Mouse (Mus musculus): ENCODE measurements at regions not wholly inside any gene's neighbourhood (a gene's known extent, or its start where the extent isn't known, plus 50 kb on each side); places are given as distances from the start of the nearest gene placed in this dataset.

GRCm38 (mm10) chr7:51216233-51216605 lies 294.6 kb upstream of the Ano5 start:
- WGBS = 66% methylated on average over 3 of the region's 3 CpGs
- no peaks in the 10 kb centered on the region for H3K4me1 ChIP-seq (ENCODE audit: control insufficient read depth, insufficient read depth, low read length)
- no peaks in the 10 kb centered on the region for H3K9me3 ChIP-seq (ENCODE audit: control insufficient read depth, low read length)
- no peak overlapping the region for H3K27ac ChIP-seq (ENCODE audit: low read depth, low read length)
- no peak overlapping the region for H3K4me3 ChIP-seq (ENCODE audit: low read depth, low read length)
- H3K4me2 ChIP-seq (ENCODE audit: low read depth, low read length) = no peak overlapping the region
- no peak for ATAC-seq (ENCODE audit: low read depth)
- H3K27me3 ChIP-seq (ENCODE audit: control insufficient read depth, insufficient read depth, low read length) = no peaks in the 10 kb centered on the region
- H3K9ac ChIP-seq (replicated peaks; ENCODE audit: low read depth, low read length) = no peak overlapping the region
- H3K36me3 ChIP-seq (ENCODE audit: control insufficient read depth, insufficient read depth, low read length) = no peaks in the 10 kb centered on the region

- no peaks in the 10 kb centered on the region for H3K36me3 ChIP-seq (ENCODE audit: control insufficient read depth, insufficient read depth, low read length)
- no peaks in the 10 kb centered on the region for H3K27me3 ChIP-seq (ENCODE audit: control insufficient read depth, insufficient read depth, low read length)
- no peak for ATAC-seq (ENCODE audit: low read depth)
- H3K27ac ChIP-seq (ENCODE audit: low read depth, low read length) = no peak overlapping the region
- no peak overlapping the region for H3K9ac ChIP-seq (replicated peaks; ENCODE audit: low read depth, low read length)
- no peaks in the 10 kb centered on the region for H3K9me3 ChIP-seq (ENCODE audit: control insufficient read depth, low read length)
- H3K4me1 ChIP-seq (ENCODE audit: control insufficient read depth, insufficient read depth, low read length) = no peaks in the 10 kb centered on the region
- WGBS = 81% methylated on average over 4 of the region's 4 CpGs
- H3K4me3 ChIP-seq (ENCODE audit: low read depth, low read length) = no peak overlapping the region
- H3K4me2 ChIP-seq (ENCODE audit: low read depth, low read length) = no peak overlapping the region
Measured at GRCm38 (mm10) chr7:51221351-51221750, 289.5 kb upstream of the Ano5 start.

GRCm38 (mm10) chr7:51221806-51222205 lies 289.0 kb upstream of the Ano5 start:
- Histone ChIP-seq H3K4me1 (ENCODE audit: control insufficient read depth, insufficient read depth, low read length) (no peaks in the 10 kb centered on the region), H3K9ac (replicated peaks; ENCODE audit: low read depth, low read length) (no peak overlapping the region), H3K4me3 (ENCODE audit: low read depth, low read length) (no peak overlapping the region), H3K27me3 (ENCODE audit: control insufficient read depth, insufficient read depth, low read length) (no peaks in the 10 kb centered on the region), H3K4me2 (ENCODE audit: low read depth, low read length) (no peak overlapping the region), H3K36me3 (ENCODE audit: control insufficient read depth, insufficient read depth, low read length) (no peaks in the 10 kb centered on the region), H3K27ac (ENCODE audit: low read depth, low read length) (no peak overlapping the region), H3K9me3 (ENCODE audit: control insufficient read depth, low read length) (no peaks in the 10 kb centered on the region)
- ATAC-seq (ENCODE audit: low read depth) = no peak
- WGBS = 68% methylated on average over 1 of the region's 1 CpGs

- no peaks in the 10 kb centered on the region for H3K27me3 ChIP-seq (ENCODE audit: control insufficient read depth, insufficient read depth, low read length)
- no peak overlapping the region for H3K27ac ChIP-seq (ENCODE audit: low read depth, low read length)
- H3K9ac ChIP-seq (replicated peaks; ENCODE audit: low read depth, low read length) = no peak overlapping the region
- no peaks in the 10 kb centered on the region for H3K36me3 ChIP-seq (ENCODE audit: control insufficient read depth, insufficient read depth, low read length)
- 59% methylated on average over 5 of the region's 5 CpGs for WGBS
- ATAC-seq (ENCODE audit: low read depth) = no peak
- H3K9me3 ChIP-seq (ENCODE audit: control insufficient read depth, low read length) = no peaks in the 10 kb centered on the region
- no peak overlapping the region for H3K4me3 ChIP-seq (ENCODE audit: low read depth, low read length)
- no peak overlapping the region for H3K4me2 ChIP-seq (ENCODE audit: low read depth, low read length)
- H3K4me1 ChIP-seq (ENCODE audit: control insufficient read depth, insufficient read depth, low read length) = no peaks in the 10 kb centered on the region
Measured at GRCm38 (mm10) chr7:51227136-51227535, 283.7 kb upstream of the Ano5 start.

GRCm38 (mm10) chr7:51234616-51235015 lies 276.2 kb upstream of the Ano5 start:
- Histone ChIP-seq H3K4me2 (ENCODE audit: low read depth, low read length) (no peak overlapping the region), H3K9ac (replicated peaks; ENCODE audit: low read depth, low read length) (no peak overlapping the region), H3K27me3 (ENCODE audit: control insufficient read depth, insufficient read depth, low read length) (no peaks in the 10 kb centered on the region), H3K36me3 (ENCODE audit: control insufficient read depth, insufficient read depth, low read length) (no peaks in the 10 kb centered on the region), H3K4me3 (ENCODE audit: low read depth, low read length) (no peak overlapping the region), H3K27ac (ENCODE audit: low read depth, low read length) (no peak overlapping the region), H3K4me1 (ENCODE audit: control insufficient read depth, insufficient read depth, low read length) (no peaks in the 10 kb centered on the region), H3K9me3 (ENCODE audit: control insufficient read depth, low read length) (no peaks in the 10 kb centered on the region)
- no peak for ATAC-seq (ENCODE audit: low read depth)
- WGBS = 80% methylated on average over 4 of the region's 4 CpGs

GRCm38 (mm10) chr7:51247695-51248094 lies 263.1 kb upstream of the Ano5 start:
- ATAC-seq (ENCODE audit: low read depth) = peak; percentile 56; the same call in 1 of the 2 replicates
- Histone ChIP-seq H3K4me2 (ENCODE audit: low read depth, low read length) (no peak overlapping the region), H3K27ac (ENCODE audit: low read depth, low read length) (no peak overlapping the region), H3K27me3 (ENCODE audit: control insufficient read depth, insufficient read depth, low read length) (no peaks in the 10 kb centered on the region), H3K36me3 (ENCODE audit: control insufficient read depth, insufficient read depth, low read length) (no peaks in the 10 kb centered on the region), H3K9ac (replicated peaks; ENCODE audit: low read depth, low read length) (no peak overlapping the region), H3K4me3 (ENCODE audit: low read depth, low read length) (no peak overlapping the region), H3K9me3 (ENCODE audit: control insufficient read depth, low read length) (no peaks in the 10 kb centered on the region), H3K4me1 (ENCODE audit: control insufficient read depth, insufficient read depth, low read length) (no peaks in the 10 kb centered on the region)
- WGBS = 64% methylated on average over 2 of the region's 2 CpGs

- no peak for ATAC-seq (ENCODE audit: low read depth)
Measured at GRCm38 (mm10) chr7:51254461-51254860, 256.4 kb upstream of the Ano5 start.

GRCm38 (mm10) chr7:51259160-51259831 lies 251.5 kb upstream of the Ano5 start:
- peak; percentile 87 for ATAC-seq (ENCODE audit: low read depth)
- WGBS = 39% methylated on average over 2 of the region's 2 CpGs
- no peaks in the 10 kb centered on the region for H3K9me3 ChIP-seq (ENCODE audit: control insufficient read depth, low read length)
- H3K9ac ChIP-seq (replicated peaks; ENCODE audit: low read depth, low read length) = no peak overlapping the region
- no peak overlapping the region for H3K27ac ChIP-seq (ENCODE audit: low read depth, low read length)
- H3K27me3 ChIP-seq (ENCODE audit: control insufficient read depth, insufficient read depth, low read length) = no peaks in the 10 kb centered on the region
- no peaks in the 10 kb centered on the region for H3K36me3 ChIP-seq (ENCODE audit: control insufficient read depth, insufficient read depth, low read length)
- H3K4me2 ChIP-seq (ENCODE audit: low read depth, low read length) = no peak overlapping the region
- H3K4me3 ChIP-seq (ENCODE audit: low read depth, low read length) = no peak overlapping the region
- no peaks in the 10 kb centered on the region for H3K4me1 ChIP-seq (ENCODE audit: control insufficient read depth, insufficient read depth, low read length)

More at GRCm38 (mm10) chr7:51254461-51254860, 256.4 kb upstream of the Ano5 start:
- no peaks in the 10 kb centered on the region for H3K27me3 ChIP-seq (ENCODE audit: control insufficient read depth, insufficient read depth, low read length)
- H3K9ac ChIP-seq (replicated peaks; ENCODE audit: low read depth, low read length) = no peak overlapping the region
- H3K27ac ChIP-seq (ENCODE audit: low read depth, low read length) = no peak overlapping the region
- no peaks in the 10 kb centered on the region for H3K4me1 ChIP-seq (ENCODE audit: control insufficient read depth, insufficient read depth, low read length)
- H3K9me3 ChIP-seq (ENCODE audit: control insufficient read depth, low read length) = no peaks in the 10 kb centered on the region
- H3K36me3 ChIP-seq (ENCODE audit: control insufficient read depth, insufficient read depth, low read length) = no peaks in the 10 kb centered on the region
- H3K4me3 ChIP-seq (ENCODE audit: low read depth, low read length) = no peak overlapping the region
- WGBS = 72% methylated on average over 2 of the region's 2 CpGs
- H3K4me2 ChIP-seq (ENCODE audit: low read depth, low read length) = no peak overlapping the region

GRCm38 (mm10) chr7:51264166-51264565 lies 246.7 kb upstream of the Ano5 start:
- no peak overlapping the region for H3K27ac ChIP-seq (ENCODE audit: low read depth, low read length)
- no peaks in the 10 kb centered on the region for H3K27me3 ChIP-seq (ENCODE audit: control insufficient read depth, insufficient read depth, low read length)
- H3K4me3 ChIP-seq (ENCODE audit: low read depth, low read length) = no peak overlapping the region
- H3K9ac ChIP-seq (replicated peaks; ENCODE audit: low read depth, low read length) = no peak overlapping the region
- H3K4me1 ChIP-seq (ENCODE audit: control insufficient read depth, insufficient read depth, low read length) = no peaks in the 10 kb centered on the region
- H3K36me3 ChIP-seq (ENCODE audit: control insufficient read depth, insufficient read depth, low read length) = no peaks in the 10 kb centered on the region
- no peak for ATAC-seq (ENCODE audit: low read depth)
- 72% methylated on average over 4 of the region's 4 CpGs for WGBS
- no peak overlapping the region for H3K4me2 ChIP-seq (ENCODE audit: low read depth, low read length)
- no peaks in the 10 kb centered on the region for H3K9me3 ChIP-seq (ENCODE audit: control insufficient read depth, low read length)
